Mouse (Mus musculus) right cerebral cortex, postnatal 4 days (tissue): ENCODE measurements at regions not wholly inside any gene's neighbourhood (a gene's known extent, or its start where the extent isn't known, plus 50 kb on each side); places are given as distances from the start of the nearest gene placed in this dataset.

Source experiments
- DNase-seq: peaks from one replicate; pipeline ENCODE4 v3.0.0-alpha.2; 2022

DNA sequence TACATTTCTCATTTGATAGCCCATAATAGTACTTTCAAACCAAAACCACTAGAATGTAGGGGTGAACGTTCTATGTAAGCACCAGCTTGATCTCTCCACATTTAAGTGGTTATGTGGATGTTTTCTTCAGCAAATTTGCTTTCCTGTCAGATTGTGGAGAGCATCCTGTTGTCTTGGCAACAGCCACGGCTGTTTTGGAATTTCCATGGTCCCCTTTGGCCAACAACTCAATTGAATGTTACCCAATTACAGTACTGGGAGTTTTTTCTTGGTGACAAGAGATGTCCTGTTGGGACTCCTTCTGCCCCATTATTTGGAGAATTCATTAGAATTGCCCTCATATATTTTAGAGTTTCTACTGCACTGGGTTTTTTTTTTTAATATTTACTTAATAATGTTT is 503.2 kb downstream of the Ndufa4 start:
- no peak for DNase-seq

DNA sequence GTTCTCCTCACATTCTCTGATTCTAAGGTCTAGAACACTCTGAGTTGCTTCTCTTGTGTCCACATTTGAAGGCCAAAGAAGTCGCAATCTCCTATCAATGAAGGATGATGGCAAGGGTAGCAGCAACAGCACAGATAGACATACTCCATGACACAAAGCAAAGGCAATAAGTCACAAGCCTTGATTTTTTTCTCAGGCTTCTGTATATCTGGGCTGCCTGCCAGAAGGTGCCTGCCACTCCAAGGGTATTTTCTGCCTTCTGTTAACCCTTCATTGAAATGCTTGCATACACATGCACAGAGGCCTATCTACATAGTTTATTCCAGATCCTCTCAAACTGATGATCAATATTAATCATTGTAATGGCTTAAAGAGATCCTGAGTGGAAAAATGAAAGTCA is 548.2 kb downstream of the Ndufa4 start:
- no peak for DNase-seq

DNA sequence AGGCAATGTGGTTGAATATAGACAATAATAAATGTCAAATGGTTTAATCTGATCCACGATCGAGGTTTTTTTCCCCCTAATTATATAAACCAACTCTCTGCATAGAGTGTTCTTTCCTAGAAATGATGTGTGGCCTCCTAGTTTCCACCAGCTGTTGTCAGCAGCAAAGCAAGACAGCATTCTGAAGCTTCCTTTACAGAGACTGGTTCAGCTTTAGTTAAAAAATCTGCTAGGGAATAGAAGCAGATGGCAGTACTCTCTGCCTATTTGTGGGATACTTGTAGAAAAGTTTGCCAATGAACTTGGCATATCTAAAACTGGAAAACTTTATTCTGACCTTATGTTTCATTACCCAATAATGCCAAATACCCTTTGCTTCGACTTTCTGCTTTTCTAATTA is 553.7 kb downstream of the Ndufa4 start:
- no peak for DNase-seq

DNA sequence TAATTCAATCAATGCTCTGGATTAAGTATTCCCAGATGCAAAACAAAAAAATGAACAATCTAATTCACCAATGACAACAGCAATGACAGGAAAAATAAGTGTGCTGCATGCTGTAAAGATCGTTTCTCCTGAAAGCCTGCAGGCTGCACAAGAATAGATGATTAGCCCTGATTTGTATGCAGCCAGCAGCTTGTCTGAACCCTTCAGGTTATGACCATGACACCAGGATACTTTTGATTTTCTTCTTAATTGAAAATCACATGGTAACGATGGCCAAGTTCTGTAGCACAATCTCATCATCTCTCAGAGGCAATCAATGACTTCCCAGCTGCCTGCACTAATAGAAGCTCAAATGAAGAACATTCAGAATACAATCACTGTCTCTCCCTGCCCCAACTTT is 573.2 kb downstream of the Ndufa4 start:
- no peak for DNase-seq

- no peak for DNase-seq
Measured at GRCm38 (mm10) chr6:11313744-11314143, 593.6 kb downstream of the Ndufa4 start.

GRCm38 (mm10) chr6:11305979-11306534 is 601.2 kb downstream of the Ndufa4 start:
- no peak for DNase-seq

GRCm38 (mm10) chr6:11283990-11284389 is 623.3 kb downstream of the Ndufa4 start:
- DNase-seq = peak; percentile 13

GRCm38 (mm10) chr6:11275214-11275613 is 632.1 kb downstream of the Ndufa4 start:
- no peak for DNase-seq
